Mouse (Mus musculus): ENCODE results near the gene Slc16a1.

- TF ChIP-seq POLR2A (IDR thresholded peaks at IDR 0.05; ENCODE audit: extremely low read depth, insufficient read depth, low read length) (no peak), CTCF (IDR thresholded peaks at IDR 0.05; ENCODE audit: extremely low read depth, insufficient read depth, low read length) (no peak)
These were observed 37.8 kb upstream of the Slc16a1 start for GRCm38 (mm10) chr3:104600691-104601090.

All from cortical plate, adult 2 months (tissue).